Comparison of ENCODE assay signal across 32 mouse cellular contexts in the genomic region with DNA sequence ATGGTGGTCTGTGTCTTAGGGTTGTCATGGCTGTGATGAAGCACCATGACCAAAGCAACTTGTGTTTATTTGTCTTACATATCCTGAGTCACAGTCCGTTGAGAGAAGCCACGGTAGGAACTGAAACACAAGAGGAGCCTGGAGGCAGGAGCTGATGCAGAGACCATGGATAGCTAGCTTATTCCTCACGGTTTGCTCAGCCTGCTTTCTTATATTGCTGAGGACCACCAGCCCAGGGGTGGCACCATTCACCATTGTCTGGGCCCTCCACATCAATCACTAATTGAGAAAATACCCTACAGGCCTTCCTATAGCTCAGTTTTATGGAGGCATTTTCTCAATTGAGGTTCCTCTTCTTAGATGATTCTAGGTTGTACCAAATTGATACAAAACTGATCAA.
"Had no signal": no experiment of that assay in that cellular context is flagged by ENCODE, and none has a peak within 500 bp of the region (broad histone marks: within the 10 kb centered on the region; RNA-seq: fewer than 3 reads in every experiment).

No protein-coding gene starts in this region.

- H3K4me3 ChIP-seq: limb, embryonic 10.5 days; limb, embryonic 12.5 days; limb, embryonic 13.5 days; limb, embryonic 15.5 days; liver, embryonic 12.5 days; liver, embryonic 13.5 days; liver, embryonic 15.5 days; lung, embryonic 15.5 days; megakaryocyte, embryonic 14.5 days; midbrain, embryonic 10.5 days; midbrain, embryonic 12.5 days; midbrain, embryonic 13.5 days; midbrain, embryonic 15.5 days; myocyte; neural tube, embryonic 12.5 days had no signal

- H3K27me3 ChIP-seq: limb, embryonic 12.5 days; limb, embryonic 13.5 days; limb, embryonic 15.5 days; liver, embryonic 12.5 days; lung, embryonic 15.5 days; midbrain, embryonic 12.5 days; midbrain, embryonic 13.5 days; midbrain, embryonic 15.5 days; neural tube, embryonic 12.5 days had no signal

- H3K4me1 ChIP-seq: limb, embryonic 10.5 days; limb, embryonic 12.5 days; limb, embryonic 13.5 days; limb, embryonic 15.5 days; liver, embryonic 12.5 days; liver, embryonic 13.5 days; liver, embryonic 15.5 days; lung, embryonic 15.5 days; megakaryocyte, embryonic 14.5 days; midbrain, embryonic 10.5 days; midbrain, embryonic 12.5 days; midbrain, embryonic 13.5 days; midbrain, embryonic 15.5 days; neural tube, embryonic 12.5 days had no signal

- H3K27ac ChIP-seq: limb, embryonic 10.5 days; limb, embryonic 12.5 days; limb, embryonic 13.5 days; limb, embryonic 15.5 days; liver, embryonic 12.5 days; liver, embryonic 13.5 days; liver, embryonic 14.5 days; liver, embryonic 15.5 days; lung, embryonic 15.5 days; macrophage; midbrain, embryonic 10.5 days; midbrain, embryonic 12.5 days; midbrain, embryonic 13.5 days; midbrain, embryonic 15.5 days; neural tube, embryonic 12.5 days had no signal

- H3K9me3 ChIP-seq: limb, embryonic 10.5 days; limb, embryonic 12.5 days; limb, embryonic 13.5 days; limb, embryonic 15.5 days; liver, embryonic 12.5 days; liver, embryonic 13.5 days; liver, embryonic 15.5 days; lung, embryonic 15.5 days; midbrain, embryonic 10.5 days; midbrain, embryonic 12.5 days; midbrain, embryonic 13.5 days; midbrain, embryonic 15.5 days; neural tube, embryonic 12.5 days had no signal

- H3K36me3 ChIP-seq: limb, embryonic 10.5 days; limb, embryonic 12.5 days; limb, embryonic 13.5 days; limb, embryonic 15.5 days; liver, embryonic 12.5 days; liver, embryonic 13.5 days; liver, embryonic 15.5 days; lung, embryonic 15.5 days; midbrain, embryonic 10.5 days; midbrain, embryonic 12.5 days; midbrain, embryonic 13.5 days; midbrain, embryonic 15.5 days; neural tube, embryonic 12.5 days had no signal

- H3K4me2 ChIP-seq: limb, embryonic 12.5 days; limb, embryonic 13.5 days; limb, embryonic 15.5 days; liver, embryonic 11.5 days; liver, embryonic 12.5 days; liver, embryonic 13.5 days; liver, embryonic 15.5 days; lung, embryonic 14.5 days; lung, embryonic 15.5 days; midbrain, embryonic 11.5 days; midbrain, embryonic 12.5 days; midbrain, embryonic 13.5 days; midbrain, embryonic 15.5 days; neural tube, embryonic 12.5 days had no signal

- ATAC-seq: liver, embryonic 12.5 days; liver, postnatal 0 days; lung, postnatal 0 days; midbrain, embryonic 13.5 days; midbrain, embryonic 15.5 days; midbrain, embryonic 16.5 days had no signal

- H3K9ac ChIP-seq: limb, embryonic 12.5 days; limb, embryonic 13.5 days; limb, embryonic 15.5 days; liver, embryonic 12.5 days; liver, embryonic 13.5 days; liver, embryonic 14.5 days; liver, embryonic 15.5 days; liver, postnatal 0 days; lung, embryonic 14.5 days; lung, embryonic 15.5 days; midbrain, embryonic 12.5 days; midbrain, embryonic 13.5 days; midbrain, embryonic 15.5 days; neural tube, embryonic 12.5 days had no signal

- DNase-seq: left cerebral cortex, postnatal 4 days; liver; liver, embryonic 13.5 days; liver, postnatal 0 days; lung, adult 18-20 months; lung, adult 2 months; lung, embryonic 14.5 days; lung, postnatal 10 days; lung, postnatal 14 days; lung, postnatal 36 days; lung, postnatal 4 days; midbrain, embryonic 14.5 days had no signal
